12 mouse cellular contexts compared by ENCODE assay signal in genomic region chr1:63190851-63191250, GRCm38 (mm10). TPM values are rescaled to one million over a fixed set of nuclear protein-coding genes. Genes with fewer than 3 reads are reported as not detected.
DNase-seq lines count a peak whose midpoint lies in the region; ATAC-seq and TF ChIP-seq lines count a peak whose summit lies in the region.
"Had no signal": no experiment of that assay in that cellular context is flagged by ENCODE, and none has a peak within 500 bp of the region (broad histone marks: within the 10 kb centered on the region; RNA-seq: fewer than 3 reads in every experiment).

No protein-coding gene starts in this region.

- H3K4me2 ChIP-seq in heart, postnatal 0 days (ENCODE audit: low read depth, low read length): no peak overlapping the region
- no peak overlapping the region for H3K4me2 ChIP-seq in heart, embryonic 11.5 days
- H3K4me2 ChIP-seq in limb, embryonic 13.5 days (replicated peaks): no peak overlapping the region

- peak; percentile 57; the same call in 1 of the 2 replicates for ATAC-seq in heart, postnatal 0 days (ENCODE audit: insufficient read depth, low read depth)
- no peak for ATAC-seq in heart, embryonic 11.5 days (replicated peaks; ENCODE audit: insufficient number of reproducible peaks, low FRiP score, low TSS enrichment)
- ATAC-seq in limb, embryonic 13.5 days (ENCODE audit: low FRiP score, low read depth): peak; percentile 76
- ATAC-seq: liver, postnatal 0 days had no signal

- no peaks in the 10 kb centered on the region for H3K27me3 ChIP-seq in heart, postnatal 0 days (ENCODE audit: control insufficient read depth, insufficient read depth, low read length)
- no peaks in the 10 kb centered on the region for H3K27me3 ChIP-seq in heart, embryonic 11.5 days (ENCODE audit: control insufficient read depth, insufficient read depth, low read length)
- H3K27me3 ChIP-seq in limb, embryonic 13.5 days: peaks cover 3% of the 10 kb centered on the region; the same call in 1 of the 2 replicates

- H3K9me3 ChIP-seq in heart, postnatal 0 days (replicated peaks; ENCODE audit: control insufficient read depth, low read length): no peaks in the 10 kb centered on the region
- no peaks in the 10 kb centered on the region for H3K9me3 ChIP-seq in heart, embryonic 11.5 days (replicated peaks; ENCODE audit: control insufficient read depth, low read length)
- no peaks in the 10 kb centered on the region; the same call in 1 of the 2 replicates for H3K9me3 ChIP-seq in limb, embryonic 13.5 days

- peak; percentile 29 for DNase-seq in adrenal gland, postnatal 10 days
- no peak for DNase-seq in adrenal gland, adult 2 months
- DNase-seq in heart, postnatal 0 days (ENCODE audit: low spot score): peak; percentile 60
- peak; percentile 24 for DNase-seq in lung, postnatal 14 days
- no peak for DNase-seq in lung, postnatal 25 days (ENCODE audit: low spot score)
- DNase-seq in retina, postnatal 1 day: no peak
- DNase-seq: liver, postnatal 0 days; thymus, adult 2 months had no signal

- no peak overlapping the region for H3K9ac ChIP-seq in heart, postnatal 0 days (replicated peaks; ENCODE audit: low read depth, low read length)
- H3K9ac ChIP-seq in heart, embryonic 11.5 days (ENCODE audit: low read depth, low read length): no peak overlapping the region
- H3K9ac ChIP-seq in limb, embryonic 13.5 days: no peak overlapping the region
- H3K9ac ChIP-seq: liver, postnatal 0 days had no signal

- no peak for TF ChIP-seq EP300 in heart, postnatal 0 days (IDR thresholded peaks at IDR 0.05; ENCODE audit: low read depth)

- no peak overlapping the region for H3K4me3 ChIP-seq in heart, postnatal 0 days (ENCODE audit: low read depth, low read length)
- no peak overlapping the region for H3K4me3 ChIP-seq in heart, embryonic 11.5 days (ENCODE audit: low read depth, low read length)
- no peak overlapping the region for H3K4me3 ChIP-seq in limb, embryonic 13.5 days

- H3K36me3 ChIP-seq in heart, postnatal 0 days (replicated peaks; ENCODE audit: control insufficient read depth, insufficient read depth, low read length): no peaks in the 10 kb centered on the region
- H3K36me3 ChIP-seq in heart, embryonic 11.5 days (ENCODE audit: control insufficient read depth, insufficient read depth, low read length): no peaks in the 10 kb centered on the region
- no peaks in the 10 kb centered on the region for H3K36me3 ChIP-seq in limb, embryonic 13.5 days

- H3K27ac ChIP-seq in heart, postnatal 0 days (ENCODE audit: low read depth): 0 out of 2 replicates have a peak overlapping the region, but pooled peaks have one; percentile 9
- no peak overlapping the region for H3K27ac ChIP-seq in heart, embryonic 11.5 days (ENCODE audit: low read depth, low read length)
- peak overlapping the region; percentile 58; the same call in 1 of the 2 replicates for H3K27ac ChIP-seq in limb, embryonic 13.5 days

- WGBS in heart, postnatal 0 days: 23% methylated on average over 8 of the region's 8 CpGs
- 66% methylated on average over 8 of the region's 8 CpGs for WGBS in heart, embryonic 11.5 days (ENCODE audit: insufficient replicate concordance)
- WGBS in limb, embryonic 13.5 days: 63% methylated on average over 8 of the region's 8 CpGs

- no peak for TF ChIP-seq CTCF in heart, postnatal 0 days (IDR thresholded peaks at IDR 0.05; ENCODE audit: low read depth)

- H3K4me1 ChIP-seq in heart, postnatal 0 days (ENCODE audit: control insufficient read depth, insufficient read depth): no peaks in the 10 kb centered on the region; the same call in 1 of the 2 replicates
- H3K4me1 ChIP-seq in heart, embryonic 11.5 days (ENCODE audit: control insufficient read depth, insufficient read depth, low read length): no peaks in the 10 kb centered on the region
- 0 out of 2 replicates have a peak, but pooled peaks cover 2% of the 10 kb centered on the region for H3K4me1 ChIP-seq in limb, embryonic 13.5 days

RNA-seq across cellular contexts. Expression of gene Ndufs1, which starts 14.2 kb away (rescaled TPM):
- total RNA-seq in adrenal gland, postnatal 10 days (2021): 100 to 1,000 TPM; 379 to 450 TPM
- 100 to 1,000 TPM; 280 TPM for total RNA-seq in adrenal gland, adult 2 months (2021)
- 21.5 and 22.0 TPM in 2 replicates for polyA plus RNA-seq in adrenal gland, adult 2 months (2012; rRNA removed)
- 359 and 491 TPM in 2 replicates for total RNA-seq in heart, postnatal 0 days (2014; rRNA removed; ENCODE audit: low replicate concordance)
- polyA plus RNA-seq in heart, postnatal 0 days (2015; fragmentation: Nextera tagmentation; extraction: Ambion mirVana): 561 and 591 TPM in 2 replicates
- polyA plus RNA-seq in heart, embryonic 11.5 days (2014; fragmentation: Nextera tagmentation; extraction: Ambion mirVana): 285 and 339 TPM in 2 replicates
- polyA plus RNA-seq in limb, embryonic 13.5 days (2015; fragmentation: Nextera tagmentation; extraction: Ambion mirVana): 131 and 134 TPM in 2 replicates

RNA-seq across cellular contexts. Expression of gene Eef1b2, which starts 14.2 kb away (rescaled TPM):
- total RNA-seq in adrenal gland, postnatal 10 days (2021): 100 to 1,000 TPM; 698 to 749 TPM
- total RNA-seq in adrenal gland, adult 2 months (2021): 100 to 1,000 TPM; 456 to 691 TPM
- 195 and 300 TPM in 2 replicates for polyA plus RNA-seq in adrenal gland, adult 2 months (2012; rRNA removed)
- total RNA-seq in heart, postnatal 0 days (2014; rRNA removed; ENCODE audit: low replicate concordance): 291 and 359 TPM in 2 replicates
- 227 and 235 TPM in 2 replicates for polyA plus RNA-seq in heart, postnatal 0 days (2015; fragmentation: Nextera tagmentation; extraction: Ambion mirVana)
- polyA plus RNA-seq in heart, embryonic 11.5 days (2014; fragmentation: Nextera tagmentation; extraction: Ambion mirVana): 416 and 417 TPM in 2 replicates
- 609 and 631 TPM in 2 replicates for polyA plus RNA-seq in limb, embryonic 13.5 days (2015; fragmentation: Nextera tagmentation; extraction: Ambion mirVana)

RNA-seq across cellular contexts. Expression of gene Gpr1, which starts 23.5 kb away (rescaled TPM):
- total RNA-seq in adrenal gland, postnatal 10 days (2021): under 1 TPM; 0.33 to 0.66 TPM
- total RNA-seq in adrenal gland, adult 2 months (2021): under 1 TPM; 0.28 to 0.40 TPM
- 0.10 and 0.12 TPM in 2 replicates for polyA plus RNA-seq in adrenal gland, adult 2 months (2012; rRNA removed)
- total RNA-seq in heart, postnatal 0 days (2014; rRNA removed; ENCODE audit: low replicate concordance): not detected in 2 replicates
- 0.10 TPM in 1 of 2 replicates, not detected in the other for polyA plus RNA-seq in heart, postnatal 0 days (2015; fragmentation: Nextera tagmentation; extraction: Ambion mirVana)
- polyA plus RNA-seq in heart, embryonic 11.5 days (2014; fragmentation: Nextera tagmentation; extraction: Ambion mirVana): not detected in 2 replicates
- 0.22 and 0.25 TPM in 2 replicates for polyA plus RNA-seq in limb, embryonic 13.5 days (2015; fragmentation: Nextera tagmentation; extraction: Ambion mirVana)
- total RNA-seq: hematopoietic stem cell, adult 5-6 weeks; monocyte, adult 5-6 weeks had no signal

Comparison
In these comparisons a context has a peak if more than half of its experiments do, and no peak if none do; other contexts are left out.
1. DNase-seq: peak in adrenal gland, postnatal 10 days (single experiment), heart, postnatal 0 days (single experiment) and lung, postnatal 14 days (single experiment); none in adrenal gland, adult 2 months (single experiment), lung, postnatal 25 days (single experiment) and retina, postnatal 1 day (single experiment).